Mouse (Mus musculus) CH12.LX (cell line): Measurements from ENCODE around the gene Oasl1. TPM values are rescaled to one million over a fixed set of nuclear protein-coding genes. Genes with fewer than 3 reads are reported as not detected.

Source experiments
- DNase-seq: peaks from one replicate; pipeline ENCODE4 v3.0.0-alpha.2; 2013; ENCODE audit errors: extremely low read depth
- H3K27ac ChIP-seq: 2 replicates; pipeline ENCODE4 v1.5.1; 2012; ENCODE audit warnings: low read depth, mild to moderate bottlenecking, control low read depth, moderate library complexity; ENCODE audit not compliant: insufficient read depth
- H3K27me3 ChIP-seq: replicated peaks from 2 replicates; pipeline ENCODE3; 2012; ENCODE audit warnings: inconsistent platforms
- H3K36me3 ChIP-seq, 2 experiments: replicated peaks in 1 of 2; 2 replicates each; pipeline versions ENCODE3 to v1.6.1; 2012; ENCODE audit warnings: inconsistent platforms in 1 of 2, low read length in 1 of 2, mild to moderate bottlenecking in 1 of 2, mixed read lengths in 1 of 2, moderate library complexity in 1 of 2; ENCODE audit not compliant: control insufficient read depth in 1 of 2, insufficient read depth in 1 of 2
- H3K4me1 ChIP-seq, 2 experiments: 2 replicates each; pipeline ENCODE4 v1.6.1; 2012; ENCODE audit warnings: inconsistent platforms in 1 of 2, moderate library complexity in 1 of 2; ENCODE audit not compliant: insufficient read depth in 2 of 2, control insufficient read depth in 1 of 2
- H3K4me2 ChIP-seq: 2 replicates; pipeline ENCODE4 v1.6.1; 2012; ENCODE audit warnings: low read depth, mild to moderate bottlenecking, control low read depth; ENCODE audit not compliant: poor library complexity, insufficient read depth, severe bottlenecking
- H3K4me3 ChIP-seq, 3 experiments: fragments of 150-350 bp in 1 of 3; sonication (generic) in 1 of 3; replicated peaks in 1 of 3; 2 replicates each; pipeline versions ENCODE3 to v1.5.1; 2011 to 2012; ENCODE audit warnings: low read depth in 2 of 3, low read length in 2 of 3, mild to moderate bottlenecking in 2 of 3, moderate library complexity in 2 of 3, control low read depth in 1 of 3, improper control_type of control experiment in 1 of 3, inconsistent platforms in 1 of 3, mixed read lengths in 1 of 3; ENCODE audit not compliant: poor library complexity in 1 of 3
- H3K79me2 ChIP-seq: replicated peaks from 2 replicates; pipeline ENCODE4 v1.6.1; 2012; ENCODE audit warnings: mild to moderate bottlenecking, moderate library complexity; ENCODE audit not compliant: control insufficient read depth, poor library complexity, insufficient read depth, severe bottlenecking; ENCODE audit errors: extremely low read depth
- H3K9ac ChIP-seq: 2 replicates; pipeline ENCODE4 v1.6.1; 2012; ENCODE audit warnings: low read depth, mild to moderate bottlenecking, control low read depth, moderate library complexity; ENCODE audit not compliant: insufficient read depth
- H3K9me3 ChIP-seq: replicated peaks from 2 replicates; pipeline ENCODE3; 2012; ENCODE audit warnings: low read length, inconsistent platforms, mixed read lengths
- E2F4 ChIP-seq: IDR thresholded peaks from 2 replicates; pipeline ENCODE4 v1.6.1; 2011; ENCODE audit warnings: low read depth, low read length, improper control_type of control experiment; ENCODE audit not compliant: insufficient replicate concordance
- ELF1 ChIP-seq: IDR thresholded peaks from 2 replicates; pipeline ENCODE4 v1.6.1; 2014; ENCODE audit warnings: low read depth, mild to moderate bottlenecking, inconsistent platforms, low read length, improper control_type of control experiment
- ETS1 ChIP-seq: conservative IDR thresholded peaks from 2 replicates; pipeline ENCODE4 v1.6.1; 2012; ENCODE audit warnings: low read depth, mild to moderate bottlenecking, inconsistent platforms, low read length, improper control_type of control experiment, moderate library complexity
- HCFC1 ChIP-seq: IDR thresholded peaks from 2 replicates; pipeline ENCODE4 v1.6.1; 2012; ENCODE audit warnings: low read depth, mild to moderate bottlenecking, inconsistent platforms, low read length, improper control_type of control experiment
- IRF4 ChIP-seq: IDR thresholded peaks from 2 replicates; pipeline ENCODE4 v1.6.1; 2014; ENCODE audit warnings: low read depth, mild to moderate bottlenecking, inconsistent platforms, low read length, improper control_type of control experiment
- JUN ChIP-seq: IDR thresholded peaks from 2 replicates; pipeline ENCODE4 v1.6.1; 2011; ENCODE audit warnings: low read depth, mild to moderate bottlenecking, low read length, improper control_type of control experiment, moderate library complexity; ENCODE audit not compliant: insufficient read depth
- JUND ChIP-seq: conservative IDR thresholded peaks from 2 replicates; pipeline ENCODE4 v1.6.1; 2011; ENCODE audit warnings: low read depth, low read length, improper control_type of control experiment
- KAT2A ChIP-seq: IDR thresholded peaks from 2 replicates; pipeline ENCODE4 v1.6.1; 2012; ENCODE audit warnings: low read length, improper control_type of control experiment, inconsistent platforms; ENCODE audit not compliant: insufficient replicate concordance
- MAFK ChIP-seq: IDR thresholded peaks from 2 replicates; pipeline ENCODE4 v1.6.1; 2011; ENCODE audit warnings: low read length, improper control_type of control experiment; ENCODE audit not compliant: insufficient replicate concordance
- MAX ChIP-seq: IDR thresholded peaks from 2 replicates; pipeline ENCODE4 v1.6.1; 2011; ENCODE audit warnings: low read length, improper control_type of control experiment
- MAZ ChIP-seq: IDR thresholded peaks from 2 replicates; pipeline ENCODE4 v1.6.1; 2012; ENCODE audit warnings: low read depth, mild to moderate bottlenecking, inconsistent platforms, low read length, improper control_type of control experiment, moderate library complexity
- MYC ChIP-seq: IDR thresholded peaks from 2 replicates; pipeline ENCODE4 v1.6.1; 2011; ENCODE audit warnings: low read depth, mild to moderate bottlenecking, improper control_type of control experiment, low read length
- POLR2A ChIP-seq: IDR thresholded peaks from 2 replicates; pipeline ENCODE4 v1.6.1; 2011; ENCODE audit warnings: low read depth, mild to moderate bottlenecking, improper control_type of control experiment, low read length
- TBP ChIP-seq: conservative IDR thresholded peaks from 2 replicates; pipeline ENCODE4 v1.6.1; 2011; ENCODE audit warnings: low read depth, low read length, improper control_type of control experiment
- UBTF ChIP-seq: IDR thresholded peaks from 2 replicates; pipeline ENCODE4 v1.6.1; 2012; ENCODE audit warnings: low read depth, mild to moderate bottlenecking, inconsistent platforms, low read length, improper control_type of control experiment, moderate library complexity
- USF2 ChIP-seq: conservative IDR thresholded peaks from 2 replicates; pipeline ENCODE4 v1.6.1; 2011; ENCODE audit warnings: low read depth, low read length, improper control_type of control experiment
- ZC3H11A ChIP-seq: IDR thresholded peaks from 2 replicates; pipeline ENCODE4 v1.6.1; 2012; ENCODE audit warnings: low read depth, mild to moderate bottlenecking, inconsistent platforms, low read length, improper control_type of control experiment
- ZKSCAN1 ChIP-seq: IDR thresholded peaks from 2 replicates; pipeline ENCODE4 v1.6.1; 2012; ENCODE audit warnings: low read depth, inconsistent platforms, low read length, improper control_type of control experiment, borderline replicate concordance
- ZMIZ1 ChIP-seq: IDR thresholded peaks from 2 replicates; pipeline ENCODE4 v1.6.1; 2012; ENCODE audit warnings: low read depth, mild to moderate bottlenecking, inconsistent platforms, low read length, improper control_type of control experiment
- dilution Hi-C: fragments of 300-500 bp; cut with MboI; formaldehyde crosslinking; loops from 2 replicates; pipeline ENCODE4 v1.14.3; 2020; ENCODE audit warnings: low sequenced_read_pairs; ENCODE audit not compliant: extremely low pct_unique_long_range_greater_than_20kb, extremely low pct_ligation_motif_present
- in situ Hi-C: fragments of 300-500 bp; cut with MboI; formaldehyde crosslinking; loops from 3 replicates; pipeline ENCODE4 v1.14.3; 2019; ENCODE audit warnings: low sequenced_read_pairs, low pct_ligation_motif_present, low pct_unique_long_range_greater_than_20kb, mixed read lengths
- polyA plus RNA-seq: library from polyadenylated mRNA; unstranded; fragments of >175 nt; gene quantifications from 2 replicates; pipeline ENCODE4 v1.2.1, GENCODE M21; 2012; ENCODE audit warnings: low read depth; ENCODE audit not compliant: insufficient read length
- total RNA-seq, 2 experiments: library from RNA; depleted of rRNA; stranded (reverse); fragments of 300-350 nt in 1 of 2; fragments of >200 nt in 1 of 2; gene quantifications; 2 replicates each; pipeline ENCODE4 v1.2.3; 2012 to 2014

The Oasl1 gene
- total and polyA plus RNA-seq, 3 experiments, result 0.37 TPM; not detected in 2

DNA sequence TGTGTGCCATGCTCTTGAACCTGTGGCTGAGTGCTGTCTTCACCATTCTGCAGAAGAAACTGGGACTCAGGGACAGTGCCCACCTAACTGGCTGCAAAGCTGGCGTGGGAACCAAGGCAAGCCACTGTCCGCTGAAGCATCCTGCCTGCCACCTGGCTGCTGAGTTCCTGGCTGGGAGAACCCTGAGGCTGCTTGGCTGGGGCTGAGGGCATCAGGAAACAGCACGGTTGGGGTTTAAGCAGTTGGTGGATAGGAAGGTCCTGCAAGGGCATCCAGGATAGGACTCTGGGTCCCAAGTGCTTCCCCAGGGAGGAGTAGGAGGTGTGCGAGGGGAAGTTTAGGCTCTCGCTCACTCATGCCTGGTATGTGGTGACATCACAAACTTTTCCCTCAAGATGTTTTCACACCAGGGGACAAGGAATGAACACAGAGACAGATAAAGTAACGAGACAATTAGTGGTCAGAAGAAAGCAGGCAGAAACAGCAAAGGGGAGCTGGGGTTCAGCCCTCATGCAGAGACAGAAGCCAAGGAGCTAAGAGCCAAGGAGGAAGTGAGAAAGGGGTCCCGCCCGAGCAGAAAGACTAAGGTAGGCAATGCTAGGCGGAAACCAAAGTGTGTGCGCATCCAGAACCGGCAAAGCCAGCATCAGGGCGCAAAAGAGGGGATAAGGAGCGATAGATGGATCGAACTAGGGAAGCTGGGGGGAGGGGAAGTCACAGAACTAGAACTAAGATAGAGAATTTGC lies 44.7 kb downstream of the Oasl1 start:
- Histone ChIP-seq H3K9ac (no peak overlapping the region), H3K79me2 (no peaks in the 10 kb centered on the region), H3K27me3 (peaks cover 15% of the 10 kb centered on the region), H3K4me3 (no peak overlapping the region), H3K9me3 (no peaks in the 10 kb centered on the region), H3K27ac (no peak overlapping the region), H3K4me2 (peak overlapping the region; percentile 41; the same call in 1 of the 2 replicates), H3K36me3 (no peaks in the 10 kb centered on the region), H3K4me1 (peaks cover 8 to 20% of the 10 kb centered on the region in 2 experiments)
- in situ Hi-C loops, result no loop called here
- TF ChIP-seq MYC (no peak), ELF1 (peak; percentile 37; the same call in 1 of the 2 replicates), IRF4 (peak; percentile 62; the same call in 1 of the 2 replicates), JUN (no peak)
- dilution Hi-C loops, result no loop called here
- peak; percentile 39 for DNase-seq

DNA sequence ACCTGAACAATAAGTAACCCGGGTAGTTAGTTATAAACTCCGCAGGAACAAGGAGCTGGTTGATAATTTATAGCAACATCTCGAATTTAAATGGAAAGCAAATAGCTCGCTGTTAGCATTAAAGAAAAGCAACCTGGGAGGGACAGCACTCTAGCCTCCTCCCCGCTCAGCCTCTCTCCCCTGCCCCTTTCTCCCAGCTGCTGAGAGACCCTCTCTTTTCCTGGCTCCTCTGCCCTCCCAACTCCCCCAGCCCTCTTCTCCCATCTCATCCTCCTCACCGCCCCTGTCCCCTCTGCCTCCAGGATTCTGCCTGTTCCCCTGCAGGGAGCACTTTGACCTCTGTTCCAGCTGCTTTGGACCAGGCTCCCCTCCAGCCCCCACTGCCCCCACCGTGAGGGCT lies 45.6 kb downstream of the Oasl1 start:
- dilution Hi-C loops (no loop called here), in situ Hi-C loops (no loop called here)
- H3K4me1 ChIP-seq, result peaks cover 8 to 20% of the 10 kb centered on the region in 2 experiments
- no peak overlapping the region for H3K27ac ChIP-seq
- H3K4me3 ChIP-seq, result no peak overlapping the region
- TF ChIP-seq ETS1, result no peak
- no peak for TF ChIP-seq ZKSCAN1
- no peak for TF ChIP-seq UBTF
- no peak for TF ChIP-seq JUND
- TF ChIP-seq MAZ, result no peak
- TF ChIP-seq POLR2A, result no peak
- no peak for TF ChIP-seq MAX
- no peak for TF ChIP-seq MYC
- no peak for TF ChIP-seq HCFC1
- TF ChIP-seq ZC3H11A, result no peak
- TF ChIP-seq E2F4, result no peak
- TF ChIP-seq USF2, result no peak
- no peak for TF ChIP-seq ELF1
- TF ChIP-seq ZMIZ1, result no peak
- no peak for TF ChIP-seq KAT2A
- TF ChIP-seq MAFK, result no peak
- no peak for TF ChIP-seq TBP
- TF ChIP-seq, all 38 proteins: peak for 0
- Histone ChIP-seq H3K9me3 (no peaks in the 10 kb centered on the region), H3K4me2 (no peak overlapping the region), H3K9ac (no peak overlapping the region), H3K27me3 (peaks cover 15% of the 10 kb centered on the region), H3K36me3 (no peaks in the 10 kb centered on the region), H3K79me2 (no peaks in the 10 kb centered on the region)
- no peak for DNase-seq
